Mouse (Mus musculus) embryonic facial prominence, embryonic 10.5 days (tissue): ENCODE data around the gene 2810006K23Rik. TPM values are rescaled to one million over a fixed set of nuclear protein-coding genes. Genes with fewer than 3 reads are reported as not detected.
A peak's percentile ranks its signal among the peaks of the same experiment; 100 is the strongest.
"Not testable (repeated sequence)": the region's sequence is repeated elsewhere in the genome, so short reads cannot be mapped to it uniquely, and the experiment has no call there.

ENCODE experiments used
- DNase-seq: peaks from one replicate; pipeline ENCODE4 v3.0.0-alpha.2; 2017; ENCODE audit warnings: low spot score
- H3K27ac ChIP-seq: fragments of 300-500 bp; sonication (generic); replicated peaks from 2 replicates; pipeline ENCODE4 v1.5.1; 2016; ENCODE audit warnings: mild to moderate bottlenecking
- H3K27me3 ChIP-seq: fragments of 300-500 bp; sonication (generic); replicated peaks from 2 replicates; pipeline ENCODE4 v1.6.1; 2016; ENCODE audit warnings: low read depth, mild to moderate bottlenecking; ENCODE audit not compliant: poor library complexity, severe bottlenecking
- H3K36me3 ChIP-seq: fragments of 300-500 bp; sonication (generic); replicated peaks from 2 replicates; pipeline ENCODE4 v1.6.1; 2016; ENCODE audit warnings: mild to moderate bottlenecking, moderate library complexity
- H3K4me1 ChIP-seq: fragments of 300-500 bp; sonication (generic); 2 replicates; pipeline ENCODE4 v1.6.1; 2016
- H3K4me3 ChIP-seq: fragments of 300-500 bp; sonication (generic); 2 replicates; pipeline ENCODE4 v1.5.1; 2016; ENCODE audit warnings: mild to moderate bottlenecking, moderate library complexity
- H3K9me3 ChIP-seq: fragments of 300-500 bp; sonication (generic); 2 replicates; pipeline ENCODE4 v1.6.1; 2016; ENCODE audit warnings: mild to moderate bottlenecking
- WGBS: fragments of 180-500 bp; shearing (Covaris S2); methylation state at CpG from one replicate; pipeline ENCODE4 v1.1.7; 2016; 5-methylcytosine and 5-hydroxymethylcytosine counted together
- polyA plus RNA-seq: library from polyadenylated mRNA; unstranded; fragments of >200 nt; fragmentation: Nextera tagmentation; extraction: Ambion mirVana; gene quantifications from 2 replicates; pipeline ENCODE4 v1.2.1, GENCODE M21; 2016

Gene 2810006K23Rik
- polyA plus RNA-seq, 1 experiment from 2014 or later: 20.9 TPM

DNA sequence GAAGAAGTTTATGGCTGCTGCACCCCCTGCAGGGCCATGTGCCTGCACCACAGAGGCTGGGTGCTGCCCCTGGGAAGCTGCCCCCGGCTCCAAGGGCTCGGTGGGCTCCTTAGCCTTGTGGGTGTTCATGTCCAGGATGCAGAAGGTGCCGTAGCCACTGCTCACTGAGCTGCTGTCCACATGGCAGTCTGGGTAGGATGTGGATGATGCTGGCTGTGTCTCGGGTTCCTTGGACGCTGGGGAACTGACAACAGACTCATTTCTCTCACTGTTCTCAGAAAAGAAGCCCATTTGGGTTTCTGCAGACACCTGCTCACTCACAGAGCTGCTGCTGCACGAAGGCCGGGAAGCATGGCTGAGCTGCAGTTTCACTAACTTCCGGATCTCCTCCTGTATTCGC lies 12.4 kb upstream of the 2810006K23Rik start:
- DNase-seq: no peak
- Histone ChIP-seq H3K27ac (no peak overlapping the region), H3K27me3 (no peaks in the 10 kb centered on the region; the same call in 1 of the 2 replicates), H3K4me1 (no peaks in the 10 kb centered on the region), H3K4me3 (no peak overlapping the region), H3K9me3 (peaks cover 9% of the 10 kb centered on the region), H3K36me3 (peaks cover 100% of the 10 kb centered on the region)
- WGBS: 91% methylated on average over 9 of the region's 9 CpGs

- no peak overlapping the region for H3K27ac ChIP-seq
- H3K9me3 ChIP-seq: peaks cover 9% of the 10 kb centered on the region
- 94% methylated on average over 11 of the region's 11 CpGs for WGBS
- 0 out of 2 replicates have a peak, but pooled peaks cover under 1% of the 10 kb centered on the region for H3K4me1 ChIP-seq
- peaks cover 100% of the 10 kb centered on the region for H3K36me3 ChIP-seq
- no peak for DNase-seq
- H3K27me3 ChIP-seq: no peaks in the 10 kb centered on the region; the same call in 1 of the 2 replicates
- H3K4me3 ChIP-seq: no peak overlapping the region
These were observed 11.9 kb upstream of the 2810006K23Rik start for GRCm38 (mm10) chr5:124315941-124316340.

- DNase-seq: no peak
- Histone ChIP-seq H3K9me3 (peaks cover 1% of the 10 kb centered on the region), H3K4me1 (0 out of 2 replicates have a peak, but pooled peaks cover 6% of the 10 kb centered on the region), H3K4me3 (no peak overlapping the region), H3K27me3 (no peaks in the 10 kb centered on the region), H3K36me3 (peaks cover 100% of the 10 kb centered on the region), H3K27ac (no peak overlapping the region)
- WGBS: 91% methylated on average over 7 of the region's 7 CpGs
These were observed 10.2 kb upstream of the 2810006K23Rik start for GRCm38 (mm10) chr5:124317648-124318047.

DNA sequence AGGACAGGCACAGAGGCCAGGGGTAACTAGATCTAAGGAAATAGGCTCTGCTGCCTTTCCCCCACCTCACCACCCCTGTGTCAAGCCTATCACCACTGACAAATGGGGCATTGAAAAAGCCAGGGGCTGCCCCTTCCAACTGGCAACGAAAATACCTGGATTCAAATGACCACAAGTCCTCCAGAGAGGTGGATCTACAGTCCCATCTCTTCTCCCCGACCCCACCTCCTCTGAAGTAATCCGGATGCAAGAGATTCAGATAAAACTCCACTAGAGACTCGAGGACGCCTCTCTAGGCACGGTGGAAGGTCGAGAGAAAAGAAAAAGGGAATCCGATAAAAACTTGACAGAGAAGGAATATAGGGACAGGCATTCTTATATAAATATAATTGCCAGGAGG lies 1.1 kb upstream of the 2810006K23Rik start:
- Histone ChIP-seq H3K4me1 (peaks cover 18% of the 10 kb centered on the region), H3K9me3 (no peaks in the 10 kb centered on the region), H3K36me3 (peaks cover 31% of the 10 kb centered on the region), H3K27ac (peak overlapping the region; percentile 99), H3K27me3 (no peaks in the 10 kb centered on the region), H3K4me3 (peak overlapping the region; percentile 83)
- 5% methylated on average over 8 of the region's 8 CpGs for WGBS
- peak; percentile 21 for DNase-seq

DNA sequence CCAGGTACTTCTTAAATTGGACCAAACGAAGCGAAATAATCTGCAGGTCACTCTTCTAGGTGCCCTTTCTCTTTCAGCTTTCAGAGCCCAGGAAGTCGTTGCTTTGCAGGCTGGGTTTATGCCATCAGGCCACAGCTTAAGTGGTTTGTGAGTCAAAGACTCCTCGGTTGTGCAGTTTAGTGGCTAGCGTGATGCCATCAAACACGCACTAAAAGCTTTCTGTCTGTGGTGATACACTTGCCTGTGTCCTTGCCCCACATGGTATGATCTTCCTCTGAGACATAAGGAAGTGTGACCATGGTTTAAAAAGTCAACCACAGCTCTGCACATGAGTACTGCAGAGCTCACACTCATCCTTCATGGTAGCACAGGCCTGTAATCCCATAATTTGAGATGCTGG lies 2.2 kb downstream of the 2810006K23Rik start:
- H3K27me3 ChIP-seq: no peaks in the 10 kb centered on the region
- H3K36me3 ChIP-seq: peaks cover 1% of the 10 kb centered on the region
- H3K9me3 ChIP-seq: no peaks in the 10 kb centered on the region
- peaks cover 34% of the 10 kb centered on the region for H3K4me1 ChIP-seq
- WGBS: 91% methylated on average over 6 of the region's 6 CpGs
- no peak overlapping the region for H3K27ac ChIP-seq
- H3K4me3 ChIP-seq: no peak overlapping the region
- no peak for DNase-seq

- Histone ChIP-seq H3K4me1 (peaks cover 38% of the 10 kb centered on the region), H3K9me3 (no peaks in the 10 kb centered on the region), H3K27ac (peak overlapping the region; percentile 63), H3K4me3 (no peak overlapping the region), H3K27me3 (no peaks in the 10 kb centered on the region), H3K36me3 (peaks cover 10% of the 10 kb centered on the region)
- peak; percentile 32 for DNase-seq
- 55% methylated on average over 6 of the region's 6 CpGs for WGBS
These were observed 6.5 kb downstream of the 2810006K23Rik start for GRCm38 (mm10) chr5:124334392-124334791.

- Histone ChIP-seq H3K36me3 (peaks cover 17% of the 10 kb centered on the region), H3K4me3 (no peak overlapping the region), H3K27me3 (no peaks in the 10 kb centered on the region), H3K27ac (no peak overlapping the region), H3K9me3 (no peaks in the 10 kb centered on the region), H3K4me1 (peaks cover 38% of the 10 kb centered on the region)
- WGBS: 88% methylated on average over 9 of the region's 9 CpGs
- no peak for DNase-seq
These were observed 9.2 kb downstream of the 2810006K23Rik start for GRCm38 (mm10) chr5:124337103-124337502.

- H3K4me3 ChIP-seq: no peak overlapping the region
- H3K36me3 ChIP-seq: peaks cover 17% of the 10 kb centered on the region
- no peak overlapping the region for H3K27ac ChIP-seq
- H3K4me1 ChIP-seq: peaks cover 38% of the 10 kb centered on the region
- no peak for DNase-seq
- WGBS: 59% methylated on average over 9 of the region's 9 CpGs
- no peaks in the 10 kb centered on the region for H3K9me3 ChIP-seq
- no peaks in the 10 kb centered on the region for H3K27me3 ChIP-seq
These were observed 10.0 kb downstream of the 2810006K23Rik start for GRCm38 (mm10) chr5:124337909-124338308.

DNA sequence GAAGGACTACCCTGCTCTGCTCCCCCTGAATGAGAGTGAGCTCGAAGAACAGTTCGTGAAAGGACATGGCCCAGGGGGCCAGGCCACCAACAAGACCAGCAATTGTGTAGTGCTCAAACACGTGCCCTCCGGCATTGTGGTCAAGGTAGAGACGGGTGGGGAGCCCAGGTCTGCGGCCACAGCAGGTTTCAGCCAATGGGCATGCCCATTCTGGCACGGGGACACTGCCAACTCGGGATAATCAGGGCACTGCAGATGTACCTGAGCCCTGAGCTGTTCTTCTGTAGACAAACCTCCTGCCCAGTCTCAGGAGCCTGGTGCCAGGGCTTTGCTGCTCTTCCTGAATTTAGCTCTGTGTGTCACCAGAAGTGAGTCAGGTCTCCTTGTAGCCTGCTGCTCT lies 10.9 kb downstream of the 2810006K23Rik start:
- peak overlapping the region; percentile 30 for H3K27ac ChIP-seq
- H3K4me1 ChIP-seq: peaks cover 34% of the 10 kb centered on the region
- WGBS: 89% methylated on average over 8 of the region's 8 CpGs
- peaks cover 19% of the 10 kb centered on the region for H3K36me3 ChIP-seq
- H3K9me3 ChIP-seq: no peaks in the 10 kb centered on the region
- DNase-seq: no peak
- H3K27me3 ChIP-seq: no peaks in the 10 kb centered on the region
- H3K4me3 ChIP-seq: no peak overlapping the region

GRCm38 (mm10) chr5:124341753-124342339 lies 14.0 kb downstream of the 2810006K23Rik start:
- Histone ChIP-seq H3K4me1 (peaks cover 18% of the 10 kb centered on the region; the same call in 1 of the 2 replicates), H3K36me3 (peaks cover 45% of the 10 kb centered on the region)
- H3K4me3 ChIP-seq, H3K27ac ChIP-seq, H3K9me3 ChIP-seq, H3K27me3 ChIP-seq: not testable (repeated sequence)
- 66% methylated on average over 6 of the region's 6 CpGs for WGBS
- peak; percentile 40 for DNase-seq

- Histone ChIP-seq H3K4me3 (no peak overlapping the region), H3K4me1 (peaks cover 9% of the 10 kb centered on the region; the same call in 1 of the 2 replicates), H3K36me3 (peaks cover 55% of the 10 kb centered on the region), H3K9me3 (no peaks in the 10 kb centered on the region), H3K27ac (no peak overlapping the region), H3K27me3 (no peaks in the 10 kb centered on the region)
- 82% methylated on average over 8 of the region's 8 CpGs for WGBS
- DNase-seq: no peak
These were observed 15.0 kb downstream of the 2810006K23Rik start for GRCm38 (mm10) chr5:124342897-124343296.

DNA sequence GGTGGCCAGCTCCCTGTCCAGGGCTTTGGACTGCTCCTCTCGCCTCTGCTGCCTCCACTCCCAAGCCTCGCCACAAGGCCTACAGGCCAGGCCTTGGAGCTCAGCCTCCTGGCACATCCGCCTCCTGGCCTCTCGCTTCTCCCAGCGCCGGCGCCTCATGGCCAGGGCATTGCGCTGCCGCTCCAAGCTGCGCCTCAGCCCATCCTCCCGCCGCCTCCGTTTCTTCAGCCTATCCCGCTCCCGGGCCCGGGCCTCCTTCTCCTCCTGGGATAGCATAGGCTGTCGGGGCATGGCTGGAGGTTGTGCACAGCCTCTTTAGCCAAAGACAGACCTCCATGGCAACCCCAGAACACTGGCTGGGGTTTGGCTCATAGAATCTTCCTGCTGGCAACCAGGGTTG lies 21.3 kb downstream of the 2810006K23Rik start:
- H3K4me3 ChIP-seq: peak overlapping the region; percentile 19; the same call in 1 of the 2 replicates
- no peak for DNase-seq
- no peaks in the 10 kb centered on the region for H3K9me3 ChIP-seq
- peaks cover 28% of the 10 kb centered on the region for H3K4me1 ChIP-seq
- peaks cover 76% of the 10 kb centered on the region for H3K36me3 ChIP-seq
- no peaks in the 10 kb centered on the region for H3K27me3 ChIP-seq
- 0 out of 2 replicates have a peak overlapping the region, but pooled peaks have one; percentile 16 for H3K27ac ChIP-seq
- 95% methylated on average over 17 of the region's 17 CpGs for WGBS

- WGBS: 89% methylated on average over 2 of the region's 2 CpGs
- H3K4me1 ChIP-seq: peaks cover 29% of the 10 kb centered on the region
- H3K9me3 ChIP-seq: no peaks in the 10 kb centered on the region
- H3K36me3 ChIP-seq: peaks cover 64% of the 10 kb centered on the region
- no peak for DNase-seq
- peak overlapping the region; percentile 100 for H3K27ac ChIP-seq
- H3K4me3 ChIP-seq: peak overlapping the region; percentile 96
- H3K27me3 ChIP-seq: no peaks in the 10 kb centered on the region
These were observed 22.5 kb downstream of the 2810006K23Rik start for GRCm38 (mm10) chr5:124350350-124350749.
